Mouse (Mus musculus): ENCODE results near the gene Rbms2. TPM values are rescaled to one million over a fixed set of nuclear protein-coding genes. Genes with fewer than 3 reads are reported as not detected.
A peak's percentile ranks its signal among the peaks of the same experiment; 100 is the strongest.
"Not testable (repeated sequence)": the region's sequence is repeated elsewhere in the genome, so short reads cannot be mapped to it uniquely, and the experiment has no call there.

Gene Rbms2
- total RNA-seq, 1 experiment from 2014 or later, result 8.7 TPM

DNA sequence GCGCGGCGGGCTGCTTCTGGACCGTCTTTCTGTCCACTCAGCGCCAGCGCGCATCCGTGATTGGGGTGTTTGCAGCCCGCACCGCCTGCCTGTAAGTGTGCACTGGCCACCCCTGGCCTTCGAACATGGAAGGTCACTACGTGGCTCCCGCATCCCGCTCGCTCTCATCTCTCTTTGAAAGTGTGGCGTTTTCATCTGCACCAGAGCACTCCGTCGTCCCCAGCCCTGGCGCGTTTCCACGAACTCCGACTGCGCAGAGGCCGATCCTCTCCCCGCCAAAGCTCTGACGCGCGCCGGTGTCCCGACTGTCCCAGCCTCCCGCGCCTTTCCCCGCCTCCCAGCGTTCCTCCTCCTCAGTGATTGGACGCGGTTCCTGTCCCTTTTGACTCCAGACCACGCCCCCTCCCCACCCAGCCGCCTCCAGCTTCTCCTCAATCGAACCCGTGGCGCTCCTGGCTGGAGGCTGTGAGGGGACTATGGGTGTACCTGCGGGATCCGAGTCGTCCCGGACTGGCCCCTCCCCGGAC is 14.0 kb upstream of the Rbms2 start, which contains the start of gene Gls2:
Gls2 (plus strand) TSS at position 434 of the 527 bp plus-strand sequence.
- ATAC-seq (replicated peaks; ENCODE audit: low read depth, poor library complexity, severe bottlenecking), result peak; percentile 99

DNA sequence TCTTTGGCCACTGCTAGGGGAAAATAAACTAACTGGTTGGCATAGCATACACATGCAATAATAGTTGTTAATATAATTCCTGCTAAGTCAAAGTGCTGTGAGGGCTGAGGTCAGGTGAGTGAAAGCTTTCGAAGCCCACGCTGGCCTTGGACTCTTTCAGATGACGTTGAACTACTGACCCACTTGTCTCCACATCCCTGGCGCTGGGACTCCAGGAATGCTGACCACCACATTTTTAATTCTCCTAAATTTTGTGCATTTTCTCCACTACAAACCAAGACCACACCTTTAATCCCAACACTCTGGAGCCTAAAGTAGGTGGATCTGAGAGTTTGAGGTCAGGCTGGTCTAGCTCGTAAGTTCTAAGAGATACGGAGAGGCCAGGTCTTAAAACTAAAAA is 13.0 kb upstream of the Rbms2 start:
- ATAC-seq (replicated peaks; ENCODE audit: low read depth, poor library complexity, severe bottlenecking), result no peak

DNA sequence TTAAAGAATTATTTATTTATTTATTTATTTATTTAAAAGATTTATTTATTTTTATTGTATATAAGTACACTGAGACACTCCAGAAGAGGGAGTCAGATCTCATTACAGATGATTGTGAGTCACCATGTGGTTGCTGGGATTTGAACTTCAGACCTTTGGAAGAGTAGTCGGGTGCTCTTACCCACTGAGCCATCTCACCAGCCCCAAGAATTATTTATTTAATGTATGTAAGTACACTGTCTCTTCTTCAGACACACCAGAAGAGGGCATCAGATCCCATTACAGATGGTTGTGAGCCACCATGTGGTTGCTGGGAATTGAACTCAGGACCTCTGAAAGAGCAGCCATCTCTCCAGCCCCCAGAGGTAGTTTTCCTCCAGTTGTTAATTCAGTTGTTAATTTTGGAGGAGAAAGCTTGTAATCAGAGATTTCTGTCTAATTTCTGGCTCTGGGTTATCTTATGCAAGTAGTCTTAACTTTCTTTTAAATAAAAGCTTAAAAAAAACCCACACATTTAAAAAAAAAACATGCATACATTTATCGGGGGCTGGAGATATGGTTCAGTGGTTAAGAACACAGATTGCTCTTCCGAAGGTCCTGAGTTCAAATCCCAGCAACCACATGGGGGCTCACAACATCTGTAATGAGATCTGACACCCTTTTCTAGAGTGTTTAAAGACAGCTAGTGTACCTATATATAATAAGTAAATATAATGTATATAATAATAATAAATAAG is 12.1 kb upstream of the Rbms2 start:
- ATAC-seq (replicated peaks; ENCODE audit: low read depth, poor library complexity, severe bottlenecking), result not testable (repeated sequence)

DNA sequence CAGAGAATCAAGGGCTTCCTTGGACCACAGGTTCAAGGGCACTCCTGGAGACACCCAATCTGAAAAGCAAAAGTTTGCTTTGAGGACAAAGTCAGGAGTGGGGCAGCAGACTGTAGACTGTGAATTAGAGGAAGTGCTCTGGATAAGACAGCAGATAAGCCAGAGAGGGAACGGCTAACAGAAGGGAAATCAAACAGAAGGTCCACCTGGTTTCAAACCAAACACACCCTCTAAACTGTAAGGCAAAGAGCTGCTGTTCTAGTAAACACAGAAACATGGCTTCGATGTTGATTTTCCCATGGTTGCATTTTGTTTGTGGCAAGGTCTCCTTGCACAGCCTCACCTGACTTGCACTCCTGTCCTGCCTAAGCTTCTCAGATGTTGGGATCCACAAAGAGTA is 11.4 kb upstream of the Rbms2 start:
- ATAC-seq (replicated peaks; ENCODE audit: low read depth, poor library complexity, severe bottlenecking), result no peak

DNA sequence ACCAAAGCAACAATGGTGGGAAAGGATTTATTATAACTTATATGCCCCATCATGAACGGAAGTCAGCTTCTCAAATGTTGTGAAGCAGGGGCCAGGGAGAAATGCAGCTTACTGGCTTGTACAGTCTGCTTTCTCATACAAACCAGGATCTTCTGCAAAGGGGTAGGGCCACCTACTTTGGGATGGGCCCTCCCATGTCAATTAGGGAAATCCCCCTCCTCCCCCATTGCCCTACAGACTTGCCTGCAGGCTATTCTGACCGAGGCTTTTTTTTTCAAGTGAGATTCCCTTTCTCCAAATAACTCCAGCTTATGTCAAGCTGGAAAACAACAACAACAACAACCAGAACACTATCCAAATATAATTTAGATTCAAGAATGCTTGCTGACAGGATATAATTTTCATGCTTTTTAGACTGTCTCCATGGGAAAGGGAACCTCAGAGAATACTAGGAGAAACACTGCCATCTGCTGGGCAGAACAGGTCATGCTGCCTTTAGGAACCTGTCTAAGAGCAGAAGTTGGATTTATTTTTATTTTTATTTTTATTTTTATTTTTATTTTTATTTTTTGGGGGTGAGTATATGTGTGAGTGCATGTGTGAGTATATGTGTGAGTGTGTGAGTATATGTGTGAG is 8.3 kb upstream of the Rbms2 start:
- ATAC-seq (replicated peaks; ENCODE audit: low read depth, poor library complexity, severe bottlenecking), result peak; percentile 70

DNA sequence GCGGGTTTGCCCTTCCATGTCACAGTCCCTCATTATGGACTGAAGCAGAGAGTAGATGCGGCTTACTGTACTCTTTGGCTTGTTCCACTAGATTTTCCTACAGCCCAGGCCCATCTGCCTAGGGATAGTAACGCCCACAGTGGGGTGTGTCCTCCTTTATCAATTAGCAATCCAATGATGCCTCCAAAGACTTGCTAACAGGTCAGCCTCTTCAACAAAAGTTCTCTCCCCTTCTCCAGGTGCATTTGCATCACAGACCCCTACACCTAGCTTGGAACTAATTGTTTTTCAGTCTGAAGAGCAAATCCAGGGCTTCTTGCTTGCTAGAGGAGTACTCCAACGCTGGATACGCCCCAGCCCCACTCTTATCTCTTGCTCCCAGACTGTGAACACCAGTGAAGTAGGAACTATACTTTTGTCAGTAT is 7.1 kb upstream of the Rbms2 start:
- no peak; the same call in 1 of the 2 replicates for ATAC-seq (replicated peaks; ENCODE audit: low read depth, poor library complexity, severe bottlenecking)

DNA sequence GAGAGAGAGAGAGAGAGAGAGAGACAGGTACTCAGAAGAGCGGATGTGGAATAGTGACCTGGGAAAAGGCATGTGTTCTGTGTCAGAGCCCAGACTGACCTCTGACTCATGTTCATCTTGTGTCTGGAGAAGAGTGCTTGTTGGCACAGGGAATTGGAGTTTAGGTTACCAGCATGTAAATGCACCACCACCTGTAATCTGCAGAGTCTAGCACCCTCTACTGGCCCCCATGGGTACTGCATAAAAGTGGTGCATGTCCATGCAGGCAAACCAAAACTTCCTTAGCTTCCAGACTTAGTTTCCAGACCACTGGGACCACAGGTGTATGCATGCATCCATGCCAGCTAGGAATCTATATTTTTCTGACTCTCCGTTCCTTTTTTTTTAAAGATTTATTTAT is 5.9 kb upstream of the Rbms2 start:
- peak; percentile 90 for ATAC-seq (replicated peaks; ENCODE audit: low read depth, poor library complexity, severe bottlenecking)

DNA sequence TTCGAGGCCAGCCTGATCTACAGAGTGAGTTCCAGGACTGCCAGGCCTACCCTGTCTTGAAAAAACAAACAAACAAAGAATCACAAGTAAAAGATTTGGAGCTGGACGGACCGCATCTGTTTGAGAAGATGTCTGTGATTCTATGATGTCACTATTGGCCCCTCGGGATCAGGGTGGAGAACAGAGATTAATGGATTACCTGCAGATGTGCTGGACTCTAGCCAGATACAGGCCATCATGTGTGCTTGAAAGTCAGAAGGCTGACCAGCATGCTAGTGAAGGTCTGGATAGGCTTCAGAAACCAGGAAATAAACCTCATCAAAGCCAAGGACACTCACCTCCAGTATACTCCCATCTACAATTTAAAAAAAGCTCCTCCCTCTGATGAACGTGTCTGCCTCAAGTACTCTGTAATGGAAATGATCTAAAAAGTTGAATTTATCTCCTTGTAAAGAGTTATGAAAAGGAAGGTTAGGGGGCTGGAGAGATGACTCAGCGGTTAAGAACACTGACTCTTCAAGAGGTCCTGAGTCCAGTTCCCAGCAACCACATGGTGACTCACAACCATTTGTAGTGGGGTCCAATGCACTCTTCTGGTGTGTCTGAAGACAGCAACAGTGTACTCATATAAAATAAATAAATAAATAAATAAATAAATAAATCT is 5.3 kb upstream of the Rbms2 start:
- ATAC-seq (replicated peaks; ENCODE audit: low read depth, poor library complexity, severe bottlenecking), result no peak

DNA sequence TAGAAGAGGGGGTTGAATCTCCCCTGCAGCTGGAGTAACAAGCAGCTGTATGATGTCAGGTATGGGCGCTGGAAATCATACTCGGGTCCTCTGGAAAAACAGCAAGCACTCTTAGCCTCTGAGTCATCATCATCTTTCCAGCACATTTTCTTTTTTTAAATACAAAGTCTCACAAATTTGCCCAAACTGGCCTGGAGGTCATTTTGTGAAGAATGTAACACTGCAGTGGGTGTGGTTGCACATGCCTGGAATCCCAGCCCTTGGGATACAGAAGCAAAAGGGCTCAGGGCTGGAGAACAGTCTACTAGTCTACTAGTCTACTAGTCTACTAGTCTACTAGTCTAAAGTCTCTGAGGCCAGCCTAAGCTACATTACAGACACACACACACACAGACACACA is 4.2 kb upstream of the Rbms2 start:
- no peak for ATAC-seq (replicated peaks; ENCODE audit: low read depth, poor library complexity, severe bottlenecking)

DNA sequence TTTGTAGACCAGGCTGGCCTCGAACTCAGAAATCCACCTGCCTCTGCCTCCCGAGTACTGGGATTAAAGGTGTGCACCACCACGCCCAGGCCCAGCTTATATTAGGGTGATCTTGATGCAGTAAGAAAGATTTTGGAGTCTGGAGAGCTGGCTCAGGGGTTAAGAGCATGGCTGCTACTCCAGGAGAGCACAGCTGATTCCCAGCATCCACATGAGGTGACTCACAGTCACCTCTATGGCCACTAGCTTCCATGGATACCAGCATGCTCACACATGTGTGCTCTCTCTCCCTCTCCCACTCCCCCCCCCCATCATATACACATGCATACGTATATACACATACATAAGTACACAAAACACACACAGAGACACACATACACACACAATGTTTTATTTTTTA is 2.8 kb downstream of the Rbms2 start:
- no peak for ATAC-seq (replicated peaks; ENCODE audit: low read depth, poor library complexity, severe bottlenecking)

DNA sequence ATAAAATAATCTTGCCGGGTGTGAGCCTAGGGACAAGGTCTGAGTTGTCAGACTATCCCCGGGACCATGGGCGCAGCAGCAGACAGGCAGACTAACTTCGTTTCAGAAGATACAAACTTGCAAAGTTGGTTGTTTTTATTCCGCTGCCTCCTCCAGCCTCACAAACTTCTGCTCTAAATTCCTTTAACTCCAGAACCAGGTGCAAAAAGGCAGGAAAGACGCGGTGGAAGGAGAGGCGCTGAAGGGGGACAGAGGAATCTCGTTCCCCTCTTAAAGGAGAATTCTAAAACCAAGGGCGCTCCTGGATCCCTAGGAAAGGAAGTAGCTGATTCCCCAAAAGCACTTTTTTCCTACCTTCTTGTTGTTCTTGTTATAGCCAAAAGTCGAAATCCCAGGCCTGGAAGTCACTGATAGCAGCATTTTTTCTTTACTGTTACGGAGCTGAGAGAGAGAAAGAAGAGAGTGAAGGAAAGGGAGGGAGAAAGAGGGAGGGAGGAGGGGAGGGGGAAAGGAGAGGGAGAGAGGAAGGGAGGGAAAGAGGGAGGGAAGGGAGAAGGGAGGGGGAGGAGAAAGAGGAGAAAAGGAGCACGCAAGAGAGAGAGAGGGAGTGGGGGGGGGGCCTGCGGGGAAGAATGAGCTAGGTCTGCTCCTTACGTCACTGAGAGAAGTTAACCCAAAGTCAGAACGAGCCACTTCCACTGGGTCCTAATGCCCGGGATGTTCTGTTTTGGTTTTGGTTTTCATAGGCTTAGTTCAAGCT is 3.9 kb downstream of the Rbms2 start:
- peak; percentile 96 for ATAC-seq (replicated peaks; ENCODE audit: low read depth, poor library complexity, severe bottlenecking)

DNA sequence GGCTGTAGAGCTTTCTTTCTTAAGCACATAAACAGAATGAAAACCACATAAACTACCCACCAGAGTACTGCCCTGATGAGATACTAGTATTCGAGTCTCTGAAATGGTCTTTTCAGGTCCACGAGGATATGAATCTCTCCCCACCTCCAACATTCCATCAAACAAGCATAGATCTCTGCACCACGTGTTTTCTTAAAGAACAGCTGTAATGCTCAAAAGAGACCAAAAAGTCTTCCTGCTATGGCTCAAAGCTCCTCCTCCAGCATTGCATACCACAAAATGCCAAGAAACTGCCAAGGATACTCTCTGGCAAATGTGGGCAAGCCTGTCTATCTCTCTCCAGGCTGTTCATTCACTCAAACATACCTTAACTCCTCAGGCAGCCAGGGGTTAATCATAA is 4.8 kb downstream of the Rbms2 start:
- 0 out of 2 replicates have a peak, but pooled peaks have one; percentile 9 for ATAC-seq (replicated peaks; ENCODE audit: low read depth, poor library complexity, severe bottlenecking)

DNA sequence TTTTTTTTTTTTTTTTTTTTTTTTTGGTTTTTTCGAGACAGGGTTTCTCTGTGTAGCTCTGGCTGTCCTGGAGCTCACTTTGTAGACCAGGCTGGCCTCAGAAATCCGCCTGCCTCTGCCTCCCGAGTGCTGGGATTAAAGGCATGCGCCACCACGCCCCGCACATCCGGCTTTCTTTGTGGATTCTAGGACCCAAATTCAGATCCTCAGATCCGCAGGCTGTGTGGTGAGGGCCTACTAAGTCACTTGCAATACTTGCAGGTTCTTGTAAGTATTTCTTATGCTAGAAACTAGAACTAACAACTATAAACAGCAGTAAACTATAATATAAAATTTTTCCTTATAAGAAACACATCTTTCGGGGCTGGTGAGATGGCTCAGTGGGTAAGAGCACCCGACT is 8.7 kb downstream of the Rbms2 start:
- ATAC-seq (replicated peaks; ENCODE audit: low read depth, poor library complexity, severe bottlenecking), result not testable (repeated sequence)

DNA sequence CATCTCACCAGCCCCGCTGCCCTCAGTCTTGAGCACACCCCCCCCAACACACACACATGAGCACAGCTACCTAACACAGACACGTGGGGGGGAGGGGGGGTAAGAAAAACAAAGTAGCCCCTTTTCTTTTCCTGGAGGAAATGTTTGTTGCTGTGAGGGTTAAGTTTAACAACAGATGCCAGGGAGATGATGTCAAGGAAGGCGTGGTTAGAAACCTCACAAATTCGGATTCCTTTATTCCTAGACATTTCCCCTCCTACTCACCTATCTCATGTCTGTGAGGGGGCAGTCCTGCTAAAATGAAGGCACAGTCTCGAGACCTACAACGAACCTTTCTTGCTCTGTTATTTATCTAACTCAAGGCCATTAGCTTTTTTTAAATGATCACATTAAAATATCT is 13.0 kb downstream of the Rbms2 start:
- ATAC-seq (replicated peaks; ENCODE audit: low read depth, poor library complexity, severe bottlenecking), result no peak

DNA sequence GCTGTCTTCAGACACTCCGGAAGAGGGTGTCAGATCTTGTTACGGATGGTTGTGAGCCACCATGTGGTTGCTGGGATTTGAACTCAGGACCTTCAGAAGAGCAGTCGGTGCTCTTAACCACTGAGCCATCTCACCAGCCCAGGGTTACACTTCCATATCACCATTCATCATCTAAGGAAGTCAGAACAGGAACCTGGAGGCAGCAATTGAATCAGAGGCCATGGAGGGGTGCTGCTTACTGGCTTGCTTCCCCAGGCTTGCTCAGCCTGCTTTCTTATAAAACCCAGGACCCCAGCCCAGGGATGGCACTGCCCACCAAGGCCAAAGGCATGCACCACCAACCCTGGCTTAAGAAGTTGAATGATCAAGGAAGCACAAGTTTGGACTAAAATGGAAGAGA is 14.4 kb downstream of the Rbms2 start:
- ATAC-seq (replicated peaks; ENCODE audit: low read depth, poor library complexity, severe bottlenecking), result not testable (repeated sequence)

DNA sequence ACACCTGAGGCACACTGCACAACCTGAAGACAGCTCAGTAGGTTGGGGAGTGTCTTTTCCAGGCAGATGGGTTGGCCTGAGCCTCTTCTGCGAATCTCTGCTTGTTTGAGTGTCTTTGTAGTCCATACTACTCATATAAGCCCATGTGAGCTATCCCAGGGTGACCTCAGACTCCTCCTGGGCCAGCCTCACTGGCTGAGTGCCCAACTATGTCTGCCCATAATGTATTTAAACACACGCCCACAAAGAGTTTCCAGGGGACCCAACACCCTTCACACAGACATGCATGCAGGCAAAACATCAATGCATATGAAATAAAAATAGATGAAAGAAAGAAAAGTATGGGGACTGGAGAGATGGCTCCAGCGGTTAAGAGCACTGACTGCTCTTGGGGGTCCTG is 26.1 kb downstream of the Rbms2 start:
- no peak for ATAC-seq (replicated peaks; ENCODE audit: low read depth, poor library complexity, severe bottlenecking)

DNA sequence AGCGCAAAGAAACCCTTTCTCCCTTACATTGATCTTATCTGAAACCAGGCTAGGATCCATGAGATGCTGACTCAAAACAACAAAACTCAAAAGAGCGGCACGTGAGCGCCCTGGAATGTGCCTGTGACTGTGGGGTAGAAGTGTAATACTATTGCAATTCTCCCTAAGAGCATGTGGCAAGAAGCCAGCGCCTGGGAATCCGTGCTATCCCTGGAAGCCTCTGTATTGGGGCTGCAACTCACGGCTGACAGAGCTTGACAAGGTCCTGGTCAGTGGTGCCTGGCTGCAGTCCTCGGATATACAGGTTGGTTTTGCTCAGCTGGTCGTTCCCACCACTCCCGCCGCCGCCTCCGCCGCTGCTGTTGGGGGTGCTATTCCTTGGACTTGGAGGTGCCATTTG is 29.2 kb downstream of the Rbms2 start:
- no peak for ATAC-seq (replicated peaks; ENCODE audit: low read depth, poor library complexity, severe bottlenecking)

DNA sequence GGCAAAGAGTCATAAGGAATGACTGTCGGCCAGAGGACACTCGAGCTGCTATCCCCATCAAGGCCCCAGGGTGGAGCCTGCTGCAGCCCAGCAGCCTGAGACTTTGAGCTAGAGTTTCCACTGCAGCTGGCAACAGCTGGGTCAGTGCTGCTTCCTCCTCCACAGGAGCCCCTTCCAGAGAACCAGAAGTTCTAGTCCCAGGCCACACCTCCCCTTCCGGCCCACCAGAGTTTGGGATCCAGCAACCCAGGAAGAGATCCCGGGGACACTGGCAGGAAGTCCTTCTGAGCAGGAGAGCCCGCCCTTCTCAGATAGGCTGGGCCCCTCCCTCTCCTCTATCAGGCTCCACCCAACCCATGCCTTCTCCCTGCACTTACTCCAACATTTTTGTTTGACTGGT is 30.5 kb downstream of the Rbms2 start:
- ATAC-seq (replicated peaks; ENCODE audit: low read depth, poor library complexity, severe bottlenecking), result peak; percentile 99

DNA sequence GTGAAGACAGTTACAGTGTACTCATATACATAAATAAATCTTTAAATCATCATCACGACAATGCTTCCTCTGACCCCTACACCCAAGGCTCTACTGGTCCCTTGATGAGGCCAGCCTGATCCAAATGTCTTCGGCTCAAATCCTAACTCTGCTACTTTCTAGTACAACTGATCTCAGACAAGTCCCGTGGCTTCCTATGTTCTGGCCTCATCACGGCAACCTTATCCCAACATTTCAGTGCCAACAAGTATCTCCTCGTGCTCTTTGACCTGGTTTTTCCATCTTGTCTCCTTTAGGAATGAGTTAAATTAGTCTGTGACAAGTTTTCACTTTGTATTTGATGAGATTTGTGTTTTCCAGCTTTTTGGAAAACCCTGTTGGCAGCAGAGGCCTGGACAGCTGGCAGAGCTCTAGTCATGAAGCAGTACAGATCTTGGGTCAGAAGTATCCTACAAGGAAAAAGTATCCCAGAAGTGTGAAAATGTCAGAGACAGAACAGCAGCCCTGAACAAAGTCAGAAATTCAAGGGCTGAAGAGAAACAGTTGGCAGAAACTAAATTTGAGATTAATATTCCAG is 31.2 kb downstream of the Rbms2 start:
- ATAC-seq (replicated peaks; ENCODE audit: low read depth, poor library complexity, severe bottlenecking), result no peak

DNA sequence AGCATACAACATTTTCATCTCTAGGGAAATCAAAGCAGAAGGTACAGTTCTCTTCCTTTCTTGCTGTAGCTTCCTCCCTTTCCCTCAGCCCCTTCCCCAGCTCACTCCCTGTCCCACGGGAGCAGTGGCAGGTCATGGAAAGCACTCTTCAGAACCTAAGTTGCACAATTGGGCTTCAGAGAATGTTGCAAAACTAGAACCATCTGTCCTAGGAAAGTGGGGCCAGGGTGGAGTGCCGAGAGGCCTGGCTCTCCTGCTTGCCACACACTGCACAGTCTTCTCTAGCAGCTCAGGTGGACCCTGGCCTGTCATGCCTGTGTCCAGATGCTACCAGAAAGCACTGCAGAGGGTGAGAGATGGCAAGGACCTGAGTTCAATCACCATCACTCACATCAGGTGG is 35.1 kb downstream of the Rbms2 start:
- ATAC-seq (replicated peaks; ENCODE audit: low read depth, poor library complexity, severe bottlenecking), result no peak
